Mouse (Mus musculus): ENCODE results near the gene Tmem117.
A peak's percentile ranks its signal among the peaks of the same experiment; 100 is the strongest.

Gene Tmem117

GRCm38 (mm10) chr15:94649071-94649765 lies 20.2 kb downstream of the Tmem117 start:
- no peak for DNase-seq (ENCODE audit: low read depth)

- no peak for DNase-seq (ENCODE audit: low read depth)
These were observed 20.7 kb downstream of the Tmem117 start for GRCm38 (mm10) chr15:94649766-94650120.

GRCm38 (mm10) chr15:94651350-94651749 lies 22.3 kb downstream of the Tmem117 start:
- no peak for DNase-seq (ENCODE audit: low read depth)

GRCm38 (mm10) chr15:94651969-94652842 lies 23.2 kb downstream of the Tmem117 start:
- no peak for DNase-seq (ENCODE audit: low read depth)

GRCm38 (mm10) chr15:94652843-94653206 lies 23.8 kb downstream of the Tmem117 start:
- DNase-seq (ENCODE audit: low read depth), result no peak

- no peak for DNase-seq (ENCODE audit: low read depth)
These were observed 26.8 kb downstream of the Tmem117 start for GRCm38 (mm10) chr15:94655811-94656323.

- no peak for DNase-seq (ENCODE audit: low read depth)
These were observed 28.9 kb downstream of the Tmem117 start for GRCm38 (mm10) chr15:94657882-94658281.

GRCm38 (mm10) chr15:94658392-94659111 lies 29.5 kb downstream of the Tmem117 start:
- DNase-seq (ENCODE audit: low read depth), result no peak

- DNase-seq (ENCODE audit: low read depth), result no peak
These were observed 30.0 kb downstream of the Tmem117 start for GRCm38 (mm10) chr15:94659112-94659437.

- no peak for DNase-seq (ENCODE audit: low read depth)
These were observed 31.9 kb downstream of the Tmem117 start for GRCm38 (mm10) chr15:94660913-94661312.

GRCm38 (mm10) chr15:94661398-94661797 lies 32.4 kb downstream of the Tmem117 start:
- DNase-seq (ENCODE audit: low read depth), result peak; percentile 21

GRCm38 (mm10) chr15:94664612-94665011 lies 35.6 kb downstream of the Tmem117 start:
- DNase-seq (ENCODE audit: low read depth), result no peak

GRCm38 (mm10) chr15:94681135-94681534 lies 52.1 kb downstream of the Tmem117 start:
- DNase-seq (ENCODE audit: low read depth), result no peak

GRCm38 (mm10) chr15:94684269-94684668 lies 55.2 kb downstream of the Tmem117 start:
- no peak for DNase-seq (ENCODE audit: low read depth)

GRCm38 (mm10) chr15:94687176-94687575 lies 58.1 kb downstream of the Tmem117 start:
- no peak for DNase-seq (ENCODE audit: low read depth)

- no peak for DNase-seq (ENCODE audit: low read depth)
These were observed 58.6 kb downstream of the Tmem117 start for GRCm38 (mm10) chr15:94687629-94688028.

- no peak for DNase-seq (ENCODE audit: low read depth)
These were observed 60.3 kb downstream of the Tmem117 start for GRCm38 (mm10) chr15:94689195-94689883.

- no peak for DNase-seq (ENCODE audit: low read depth)
These were observed 60.8 kb downstream of the Tmem117 start for GRCm38 (mm10) chr15:94689884-94690231.

GRCm38 (mm10) chr15:94722759-94723158 lies 93.7 kb downstream of the Tmem117 start:
- DNase-seq (ENCODE audit: low read depth), result peak; percentile 5

- DNase-seq (ENCODE audit: low read depth), result no peak
These were observed 103.1 kb downstream of the Tmem117 start for GRCm38 (mm10) chr15:94732104-94732503.

- peak; percentile 6 for DNase-seq (ENCODE audit: low read depth)
These were observed 140.2 kb downstream of the Tmem117 start for GRCm38 (mm10) chr15:94769227-94769626.

Data from c-Kit-positive CD71-positive TER-119-negative erythroid progenitor cells, embryonic 14.5 days (primary cell).